Mouse (Mus musculus) heart, adult 2 months (tissue): ENCODE measurements around the gene E330009J07Rik.

ENCODE experiments used
- CTCF ChIP-seq: fragments of 200-600 bp; IDR thresholded peaks from 2 replicates; pipeline ENCODE4 v1.8.1; 2022; ENCODE audit warnings: antibody characterized with exemption, mild to moderate bottlenecking, moderate library complexity
- EP300 ChIP-seq: fragments of 200-500 bp; IDR thresholded peaks from 2 replicates; pipeline ENCODE4 v1.6.1; 2011; ENCODE audit warnings: low read depth, low read length, control low read depth; ENCODE audit not compliant: insufficient read depth
- POLR2A ChIP-seq: fragments of 200-500 bp; IDR thresholded peaks from 2 replicates; pipeline ENCODE4 v1.6.1; 2011; ENCODE audit warnings: mild to moderate bottlenecking, low read depth, low read length, control low read depth; ENCODE audit not compliant: insufficient read depth

DNA sequence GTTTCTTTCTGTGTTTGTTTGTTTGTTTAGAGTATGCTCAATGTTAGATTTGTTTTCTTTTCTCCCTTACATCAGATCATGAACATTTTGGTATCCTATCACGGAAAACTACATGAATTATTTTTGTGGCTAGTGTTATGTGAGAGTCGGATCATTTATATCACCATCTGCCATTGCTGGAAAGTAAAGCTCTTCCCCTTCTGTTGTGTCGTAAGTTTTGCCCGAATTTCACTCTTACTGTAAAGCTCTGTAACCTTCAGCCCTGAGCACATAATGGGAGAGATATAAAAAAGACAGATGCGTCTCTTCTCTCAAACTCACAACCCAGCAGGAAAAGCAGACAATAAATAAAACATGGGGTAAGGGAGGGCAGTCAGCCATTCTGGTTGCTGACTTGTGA is 3.0 kb upstream of the E330009J07Rik start, which contains the start of gene Wee2:
- TF ChIP-seq CTCF (no peak), EP300 (no peak), POLR2A (no peak)
